In genomic region chr11:55050837-55051510, GRCm38 (mm10) we compare ENCODE assay signal across 24 mouse cellular contexts. TPM values are rescaled to one million over a fixed set of nuclear protein-coding genes. Genes with fewer than 3 reads are reported as not detected.
DNase-seq lines count a peak whose midpoint lies in the region; ATAC-seq and TF ChIP-seq lines count a peak whose summit lies in the region.
"Had no signal": no experiment of that assay in that cellular context is flagged by ENCODE, and none has a peak within 500 bp of the region (broad histone marks: within the 10 kb centered on the region; RNA-seq: fewer than 3 reads in every experiment).

No protein-coding gene starts in this region.

- no peaks in the 10 kb centered on the region for H3K9me3 ChIP-seq in kidney, embryonic 16.5 days (ENCODE audit: low read length)
- no peaks in the 10 kb centered on the region for H3K9me3 ChIP-seq in lung, postnatal 0 days (ENCODE audit: low read length)
- H3K9me3 ChIP-seq: embryonic facial prominence, embryonic 15.5 days; heart, embryonic 13.5 days; hindbrain, embryonic 13.5 days; limb, embryonic 12.5 days; megakaryocyte, embryonic 14.5 days; midbrain, embryonic 13.5 days had no signal

- 40% methylated on average over 7 of the region's 7 CpGs for WGBS in kidney, embryonic 16.5 days
- 48% methylated on average over 7 of the region's 7 CpGs for WGBS in lung, postnatal 0 days

- no peak overlapping the region for H3K9ac ChIP-seq in kidney, embryonic 16.5 days (replicated peaks; ENCODE audit: low read length)
- H3K9ac ChIP-seq in lung, postnatal 0 days (replicated peaks; ENCODE audit: low read depth) = no peak overlapping the region
- H3K9ac ChIP-seq: embryonic facial prominence, embryonic 15.5 days; heart, embryonic 13.5 days; hindbrain, embryonic 13.5 days; limb, embryonic 12.5 days; liver, postnatal 0 days; midbrain, embryonic 13.5 days had no signal

- peak; percentile 39 for DNase-seq in adrenal gland, adult 2 months
- DNase-seq in adrenal gland, adult 18-20 months (ENCODE audit: low spot score in 2 of 2) = no peak
- peak; percentile 23 for DNase-seq in kidney, adult 11 months
- DNase-seq in kidney, adult 9 months = peak; percentile 42
- DNase-seq in lung, postnatal 0 days (ENCODE audit: low spot score) = peak; percentile 64
- DNase-seq in right cerebral cortex, adult 2 months (ENCODE audit: low spot score in 2 of 2) = no peak
- DNase-seq: cerebellum, adult 11 months; cerebellum, adult 9-11 months; gastrocnemius, postnatal 10 days; heart, postnatal 14 days; layer of hippocampus, postnatal 36 days; liver, postnatal 0 days; right cerebral cortex, postnatal 14 days had no signal

- H3K4me2 ChIP-seq in kidney, embryonic 16.5 days (replicated peaks; ENCODE audit: low read depth, low read length) = no peak overlapping the region
- H3K4me2 ChIP-seq in lung, postnatal 0 days (replicated peaks; ENCODE audit: low read depth, low read length) = no peak overlapping the region
- H3K4me2 ChIP-seq: embryonic facial prominence, embryonic 15.5 days; heart, embryonic 13.5 days; hindbrain, embryonic 13.5 days; limb, embryonic 12.5 days; liver, embryonic 11.5 days; midbrain, embryonic 13.5 days had no signal

- H3K4me3 ChIP-seq in kidney, embryonic 16.5 days (ENCODE audit: low read length) = no peak overlapping the region
- no peak overlapping the region for H3K4me3 ChIP-seq in lung, postnatal 0 days (ENCODE audit: low read depth, low read length)
- H3K4me3 ChIP-seq: embryonic facial prominence, embryonic 15.5 days; heart, embryonic 13.5 days; hindbrain, embryonic 13.5 days; layer of hippocampus, adult 2 months; limb, embryonic 12.5 days; megakaryocyte, embryonic 14.5 days; midbrain, embryonic 13.5 days had no signal

- no peaks in the 10 kb centered on the region for H3K36me3 ChIP-seq in kidney, embryonic 16.5 days (ENCODE audit: insufficient read depth, low read length)
- H3K36me3 ChIP-seq in lung, postnatal 0 days (ENCODE audit: insufficient read depth, low read length) = no peaks in the 10 kb centered on the region
- H3K36me3 ChIP-seq: embryonic facial prominence, embryonic 15.5 days; hindbrain, embryonic 13.5 days; limb, embryonic 12.5 days; midbrain, embryonic 13.5 days had no signal

- H3K27me3 ChIP-seq in kidney, embryonic 16.5 days (ENCODE audit: insufficient read depth, low read length) = no peaks in the 10 kb centered on the region
- H3K27me3 ChIP-seq in lung, postnatal 0 days (replicated peaks; ENCODE audit: insufficient read depth, low read length) = no peaks in the 10 kb centered on the region
- H3K27me3 ChIP-seq: embryonic facial prominence, embryonic 15.5 days; heart, embryonic 13.5 days; hindbrain, embryonic 13.5 days; limb, embryonic 12.5 days; midbrain, embryonic 13.5 days had no signal

- H3K4me1 ChIP-seq in kidney, embryonic 16.5 days (ENCODE audit: insufficient read depth, low read length) = peaks cover 4% of the 10 kb centered on the region; the same call in 1 of the 2 replicates
- H3K4me1 ChIP-seq in lung, postnatal 0 days (ENCODE audit: insufficient read depth, low read depth, low read length) = peaks cover 5% of the 10 kb centered on the region; the same call in 1 of the 2 replicates
- H3K4me1 ChIP-seq: embryonic facial prominence, embryonic 15.5 days; hindbrain, embryonic 13.5 days; limb, embryonic 12.5 days; midbrain, embryonic 13.5 days had no signal

- ATAC-seq in kidney, embryonic 16.5 days (ENCODE audit: low FRiP score, low TSS enrichment) = no peak
- peak; percentile 57 for ATAC-seq in lung, postnatal 0 days
- no peak for ATAC-seq in megakaryocyte, adult 5-6 weeks (ENCODE audit: poor library complexity, severe bottlenecking)
- ATAC-seq: forebrain, embryonic 14.5 days; liver, postnatal 0 days; midbrain, embryonic 13.5 days had no signal

- no peak overlapping the region for H3K27ac ChIP-seq in kidney, embryonic 16.5 days (ENCODE audit: low read length)
- H3K27ac ChIP-seq in lung, postnatal 0 days (ENCODE audit: low read length) = no peak overlapping the region
- H3K27ac ChIP-seq: embryonic facial prominence, embryonic 15.5 days; heart, embryonic 13.5 days; hindbrain, embryonic 13.5 days; layer of hippocampus, adult 2 months; limb, embryonic 12.5 days; midbrain, embryonic 13.5 days had no signal

- TF ChIP-seq EP300 in lung, postnatal 0 days (IDR thresholded peaks at IDR 0.05) = no peak

- no peak for TF ChIP-seq CTCF in lung, postnatal 0 days (IDR thresholded peaks at IDR 0.05)

RNA-seq across cellular contexts. Expression of gene Anxa6, which starts 17.7 kb away (rescaled TPM):
- total RNA-seq in adrenal gland, adult 2 months (2021) = 100 to 1,000 TPM; 116 to 185 TPM
- polyA plus RNA-seq in adrenal gland, adult 2 months (2012; rRNA removed) = 54.6 and 58.7 TPM in 2 replicates
- 100 to 1,000 TPM; 123 to 197 TPM for total RNA-seq in adrenal gland, adult 18-20 months (2021)
- 239 and 266 TPM in 2 replicates for polyA plus RNA-seq in kidney, embryonic 16.5 days (2015; fragmentation: Nextera tagmentation; extraction: Ambion mirVana)
- 228 and 265 TPM in 2 replicates for polyA plus RNA-seq in lung, postnatal 0 days (2015; fragmentation: Nextera tagmentation; extraction: Ambion mirVana)
- total RNA-seq in megakaryocyte, adult 5-6 weeks (2015) = 112 and 126 TPM in 2 replicates
- total RNA-seq in megakaryocyte, adult 5-6 weeks (2017) = 230 and 245 TPM in 2 replicates

RNA-seq across cellular contexts. Expression of gene Ccdc69, which starts 27.0 kb away (rescaled TPM):
- total RNA-seq in adrenal gland, adult 2 months (2021) = 10 to 100 TPM in 1 of 2 experiments, 1 to 10 TPM in 1; 9.5 to 14.8 TPM
- 1.9 and 2.1 TPM in 2 replicates for polyA plus RNA-seq in adrenal gland, adult 2 months (2012; rRNA removed)
- 1 to 10 TPM; 7.4 to 9.8 TPM for total RNA-seq in adrenal gland, adult 18-20 months (2021)
- 3.0 and 3.6 TPM in 2 replicates for polyA plus RNA-seq in kidney, embryonic 16.5 days (2015; fragmentation: Nextera tagmentation; extraction: Ambion mirVana)
- 1.4 and 1.8 TPM in 2 replicates for polyA plus RNA-seq in lung, postnatal 0 days (2015; fragmentation: Nextera tagmentation; extraction: Ambion mirVana)
- 35.5 and 36.2 TPM in 2 replicates for total RNA-seq in megakaryocyte, adult 5-6 weeks (2015)
- total RNA-seq in megakaryocyte, adult 5-6 weeks (2017) = 32.6 and 35.6 TPM in 2 replicates
- polyA plus RNA-seq: midbrain, embryonic 13.5 days had no signal

RNA-seq across cellular contexts. Expression of gene Gm2a, which starts 46.9 kb away (rescaled TPM):
- total RNA-seq in adrenal gland, adult 2 months (2021) = 100 to 1,000 TPM; 232 to 283 TPM
- 146 and 187 TPM in 2 replicates for polyA plus RNA-seq in adrenal gland, adult 2 months (2012; rRNA removed)
- total RNA-seq in adrenal gland, adult 18-20 months (2021) = 100 to 1,000 TPM; 189 to 249 TPM
- 38.0 and 39.7 TPM in 2 replicates for polyA plus RNA-seq in kidney, embryonic 16.5 days (2015; fragmentation: Nextera tagmentation; extraction: Ambion mirVana)
- polyA plus RNA-seq in lung, postnatal 0 days (2015; fragmentation: Nextera tagmentation; extraction: Ambion mirVana) = 23.6 and 26.6 TPM in 2 replicates
- total RNA-seq in megakaryocyte, adult 5-6 weeks (2015) = 242 and 244 TPM in 2 replicates
- total RNA-seq in megakaryocyte, adult 5-6 weeks (2017) = 179 and 191 TPM in 2 replicates

Comparison
In these comparisons a context has a peak if more than half of its experiments do, and no peak if none do; other contexts are left out.
1. DNase-seq: peak in adrenal gland, adult 2 months (single experiment), kidney, adult 11 months (single experiment), kidney, adult 9 months (single experiment) and lung, postnatal 0 days (single experiment); none in adrenal gland, adult 18-20 months (0 of 2) and right cerebral cortex, adult 2 months (0 of 2).